Mouse (Mus musculus) stomach, embryonic 15.5 days (tissue): ENCODE measurements around the gene Ahnak2. TPM values are rescaled to one million over a fixed set of nuclear protein-coding genes. Genes with fewer than 3 reads are reported as not detected.
"Not testable (repeated sequence)": the region's sequence is repeated elsewhere in the genome, so short reads cannot be mapped to it uniquely, and the experiment has no call there.

Experiments used
- ATAC-seq: fragments of 200-750 bp; cut with Nextera tagmentation; 2 replicates; pipeline ENCODE4 v1.8.0; 2017; ENCODE audit warnings: low read depth, moderate number of reproducible peaks, moderate TSS enrichment; ENCODE audit not compliant: insufficient read depth, low FRiP score
- H3K27ac ChIP-seq: fragments of 300-500 bp; sonication (generic); 2 replicates; pipeline ENCODE4 v1.5.1; 2015; ENCODE audit warnings: mild to moderate bottlenecking, inconsistent platforms
- H3K27me3 ChIP-seq: fragments of 300-500 bp; sonication (generic); replicated peaks from 2 replicates; pipeline ENCODE4 v1.6.1; 2015; ENCODE audit warnings: inconsistent platforms
- H3K36me3 ChIP-seq: fragments of 300-500 bp; sonication (generic); 2 replicates; pipeline ENCODE4 v1.6.1; 2015; ENCODE audit warnings: inconsistent platforms
- H3K4me1 ChIP-seq: fragments of 300-500 bp; sonication (generic); 2 replicates; pipeline ENCODE4 v1.6.1; 2015; ENCODE audit warnings: inconsistent platforms
- H3K4me2 ChIP-seq: fragments of 300-500 bp; sonication (generic); 2 replicates; pipeline ENCODE4 v1.6.1; 2015; ENCODE audit warnings: mild to moderate bottlenecking, inconsistent platforms
- H3K4me3 ChIP-seq: fragments of 300-500 bp; sonication (generic); replicated peaks from 2 replicates; pipeline ENCODE4 v1.5.1; 2015; ENCODE audit warnings: inconsistent platforms
- H3K9ac ChIP-seq: fragments of 300-500 bp; sonication (generic); 2 replicates; pipeline ENCODE4 v1.6.1; 2015; ENCODE audit warnings: inconsistent platforms
- H3K9me3 ChIP-seq: fragments of 300-500 bp; sonication (generic); 2 replicates; pipeline ENCODE4 v1.6.1; 2016; ENCODE audit warnings: inconsistent platforms
- WGBS: fragments of 180-500 bp; shearing (Covaris S2); methylation state at CpG from one replicate; pipeline ENCODE4 v1.1.7; 2015; 5-methylcytosine and 5-hydroxymethylcytosine counted together
- polyA plus RNA-seq: library from polyadenylated mRNA; unstranded; fragments of >200 nt; fragmentation: Nextera tagmentation; extraction: Ambion mirVana; gene quantifications from 2 replicates; pipeline ENCODE4 v1.2.1, GENCODE M21; 2015

Ahnak2 gene
- polyA plus RNA-seq, 1 experiment from 2014 or later: 4.7 TPM

DNA sequence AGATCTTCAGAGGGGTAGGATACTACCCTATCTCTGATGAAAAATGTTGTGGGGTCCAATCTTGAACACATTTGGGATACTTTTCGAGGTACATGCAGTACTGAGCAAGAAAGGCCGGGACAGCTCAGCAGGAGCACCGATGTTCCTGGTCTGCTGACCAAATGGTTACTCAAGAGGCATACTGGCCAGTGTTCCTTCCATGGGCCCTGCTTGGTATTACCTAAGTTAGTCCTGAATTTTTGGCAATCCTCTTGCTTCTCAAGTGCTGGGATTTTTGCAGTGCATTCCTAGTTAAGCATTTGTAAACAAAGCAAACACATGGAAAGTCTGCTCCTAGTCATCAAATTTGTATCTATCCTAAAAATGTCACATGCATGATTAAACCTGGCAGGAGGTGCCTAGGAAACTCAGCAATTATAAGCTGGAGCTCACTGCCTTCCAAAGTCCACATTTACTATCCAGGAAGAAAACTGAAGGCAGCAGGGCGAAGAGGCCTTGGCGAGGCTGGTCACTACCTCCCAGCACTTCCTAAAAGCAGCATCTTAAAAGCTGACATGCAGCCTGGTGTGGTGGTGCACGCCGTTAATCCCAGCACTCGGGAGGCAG lies 16.7 kb upstream of the Ahnak2 start:
- Histone ChIP-seq H3K36me3 (peaks cover 37% of the 10 kb centered on the region), H3K9me3 (no peaks in the 10 kb centered on the region), H3K4me2 (no peak overlapping the region), H3K9ac (no peak overlapping the region), H3K27ac (no peak overlapping the region), H3K4me1 (peaks cover 7% of the 10 kb centered on the region), H3K4me3 (no peak overlapping the region), H3K27me3 (no peaks in the 10 kb centered on the region)
- ATAC-seq: no peak
- 86% methylated on average over 8 of the region's 8 CpGs for WGBS

DNA sequence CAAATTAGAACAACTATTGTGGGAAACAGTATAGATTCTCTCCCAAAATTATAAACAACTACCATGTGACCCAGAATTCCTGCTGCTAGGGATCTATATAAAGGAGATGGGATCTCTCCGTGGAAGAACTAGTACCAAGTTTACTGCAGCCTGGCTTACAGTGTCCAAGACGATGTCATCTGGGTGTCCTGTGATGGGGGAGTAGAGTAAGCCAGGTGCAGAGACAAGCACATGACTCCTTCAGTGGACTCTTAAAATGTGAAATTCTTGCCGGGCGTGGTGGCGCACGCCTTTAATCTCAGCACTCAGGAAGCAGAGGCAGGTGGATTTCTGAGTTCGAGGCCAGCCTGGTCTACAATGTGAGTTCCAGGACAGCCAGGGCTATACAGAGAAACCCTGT lies 14.4 kb upstream of the Ahnak2 start:
- H3K36me3 ChIP-seq: peaks cover 42% of the 10 kb centered on the region
- not testable (repeated sequence) for H3K4me1 ChIP-seq, H3K27me3 ChIP-seq, ATAC-seq, H3K4me2 ChIP-seq, H3K9me3 ChIP-seq, H3K9ac ChIP-seq, H3K27ac ChIP-seq, H3K4me3 ChIP-seq
- 78% methylated on average over 7 of the region's 7 CpGs for WGBS

DNA sequence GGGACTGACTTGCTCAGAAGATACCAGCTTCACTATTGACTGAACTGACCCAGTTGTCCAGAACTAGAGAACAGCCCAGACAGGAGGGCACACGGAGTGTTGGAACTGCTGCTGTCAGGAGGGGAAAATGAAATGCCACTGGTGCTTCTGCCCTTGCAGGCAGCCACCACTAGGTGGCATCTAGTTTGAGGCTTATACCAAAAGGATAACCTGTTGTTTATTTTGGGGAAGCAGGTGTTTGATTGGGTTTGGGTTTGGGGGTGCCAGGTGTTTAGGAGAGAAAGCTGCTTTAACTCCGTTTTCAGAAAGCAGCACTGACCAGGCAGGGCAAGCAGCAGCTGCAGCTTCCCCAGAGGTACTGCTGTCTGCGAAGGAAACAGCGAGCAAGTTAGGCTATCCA lies 13.8 kb upstream of the Ahnak2 start:
- no peak overlapping the region for H3K27ac ChIP-seq
- H3K4me3 ChIP-seq: no peak overlapping the region
- ATAC-seq: no peak
- H3K27me3 ChIP-seq: no peaks in the 10 kb centered on the region
- no peak overlapping the region for H3K9ac ChIP-seq
- no peaks in the 10 kb centered on the region for H3K9me3 ChIP-seq
- peaks cover 37% of the 10 kb centered on the region for H3K36me3 ChIP-seq
- WGBS: 50% methylated on average over 4 of the region's 4 CpGs
- no peak overlapping the region for H3K4me2 ChIP-seq
- no peaks in the 10 kb centered on the region; the same call in 1 of the 2 replicates for H3K4me1 ChIP-seq

DNA sequence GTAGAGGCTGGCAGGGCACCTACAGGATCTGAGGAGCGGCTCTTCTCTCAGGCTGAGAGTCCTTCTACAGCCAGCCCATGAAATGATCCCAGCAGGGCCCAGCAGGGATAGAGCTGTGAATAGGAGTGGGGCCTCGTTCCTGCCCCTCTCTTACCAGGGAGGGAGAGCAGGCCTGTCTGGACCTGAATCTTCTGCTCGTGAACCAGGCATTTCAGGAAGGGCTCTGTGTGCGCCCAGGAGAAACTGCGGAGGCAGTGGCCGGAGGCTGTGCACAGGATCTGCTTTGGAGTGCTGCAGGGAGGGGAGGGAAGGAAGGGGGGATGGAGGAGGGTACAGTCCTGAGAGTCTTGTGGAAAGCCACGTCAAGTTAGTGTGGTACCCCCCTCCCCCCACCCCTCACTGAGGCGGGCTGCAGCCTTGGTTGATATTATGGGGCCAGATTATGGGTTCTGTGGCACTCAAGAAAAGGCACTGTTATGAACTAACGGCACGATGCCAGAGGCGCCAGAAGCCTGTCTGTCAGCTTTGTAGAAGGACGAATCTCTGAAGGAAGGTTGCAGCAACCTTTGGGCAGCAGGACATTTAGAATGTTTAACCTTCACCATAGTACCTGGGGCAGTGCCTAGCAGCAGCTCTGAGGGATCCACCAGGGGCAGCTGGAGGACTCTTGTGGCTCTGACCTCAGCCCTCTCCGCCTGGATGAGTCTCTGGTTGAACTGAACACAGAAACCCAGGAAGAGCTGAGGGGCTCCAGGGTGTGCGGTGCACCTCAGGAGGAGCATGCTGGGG lies 12.4 kb upstream of the Ahnak2 start:
- no peak overlapping the region for H3K4me2 ChIP-seq
- H3K27me3 ChIP-seq: no peaks in the 10 kb centered on the region
- H3K9ac ChIP-seq: no peak overlapping the region
- no peaks in the 10 kb centered on the region; the same call in 1 of the 2 replicates for H3K4me1 ChIP-seq
- 69% methylated on average over 14 of the region's 14 CpGs for WGBS
- no peaks in the 10 kb centered on the region for H3K9me3 ChIP-seq
- peaks cover 25% of the 10 kb centered on the region for H3K36me3 ChIP-seq
- H3K4me3 ChIP-seq: no peak overlapping the region
- ATAC-seq: no peak
- H3K27ac ChIP-seq: peak overlapping the region; percentile 61

DNA sequence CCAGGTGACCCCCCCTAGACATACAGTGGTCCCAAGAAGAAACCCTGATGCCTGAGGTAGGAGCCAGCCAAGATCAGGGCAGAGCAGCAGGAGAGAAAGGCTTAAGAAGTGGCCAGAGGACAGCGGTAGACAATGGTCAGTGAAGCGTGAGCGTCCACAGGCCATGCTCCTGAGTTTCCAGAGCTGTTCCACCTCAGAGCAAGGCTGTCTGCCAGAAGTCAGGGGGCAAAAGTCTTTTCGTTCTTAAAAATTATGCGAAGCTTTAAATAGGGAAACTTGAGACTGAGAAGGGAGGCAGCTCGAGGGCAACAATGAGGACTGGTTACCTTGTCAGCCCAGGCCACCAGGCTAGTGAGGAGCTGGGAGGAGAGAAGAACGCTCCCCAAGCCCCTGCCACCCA lies 10.9 kb upstream of the Ahnak2 start:
- no peaks in the 10 kb centered on the region for H3K27me3 ChIP-seq
- H3K27ac ChIP-seq: no peak overlapping the region
- H3K9ac ChIP-seq: no peak overlapping the region
- peaks cover 11% of the 10 kb centered on the region for H3K4me1 ChIP-seq
- H3K36me3 ChIP-seq: peaks cover 12% of the 10 kb centered on the region
- ATAC-seq: no peak
- H3K4me2 ChIP-seq: no peak overlapping the region
- 91% methylated on average over 7 of the region's 7 CpGs for WGBS
- H3K4me3 ChIP-seq: no peak overlapping the region
- no peaks in the 10 kb centered on the region for H3K9me3 ChIP-seq

DNA sequence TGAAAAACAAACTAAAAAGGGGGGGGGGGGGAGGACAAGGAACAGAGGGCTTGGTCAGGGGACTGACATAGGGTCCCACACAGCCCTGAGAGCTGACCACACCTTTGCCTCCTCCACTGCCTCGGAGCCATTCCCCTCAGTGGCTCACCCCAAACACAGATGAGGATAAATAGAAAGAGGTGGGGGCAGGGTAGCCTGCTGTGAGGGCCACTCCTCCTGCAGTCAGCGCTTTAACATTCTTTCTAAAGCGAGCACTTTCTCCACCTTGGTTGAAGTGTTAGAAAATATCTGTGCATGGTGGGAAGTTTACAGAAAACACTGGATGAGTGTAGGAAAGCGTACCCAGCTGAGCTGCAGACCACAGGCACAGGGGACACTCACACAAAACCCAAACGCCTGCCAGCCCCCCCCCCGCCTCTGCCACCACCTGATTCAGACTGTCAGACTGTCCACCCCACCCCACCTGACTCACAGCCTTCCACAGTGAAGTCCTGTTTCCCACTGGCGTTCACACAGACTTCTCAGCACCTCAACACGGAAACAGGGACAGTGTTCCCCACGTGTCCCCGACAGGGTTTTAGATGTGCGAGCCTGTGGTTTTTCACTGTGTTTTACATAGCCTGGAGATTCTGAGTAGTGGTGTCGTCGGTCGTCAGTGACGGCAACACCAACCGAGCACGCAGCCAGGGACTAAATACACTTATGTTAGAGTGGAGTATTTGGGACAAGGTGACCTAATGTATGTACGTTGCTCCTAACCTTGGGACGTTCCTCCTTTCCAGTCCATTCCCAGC lies 7.8 kb upstream of the Ahnak2 start:
- 58% methylated on average over 19 of the region's 19 CpGs for WGBS
- Histone ChIP-seq H3K4me1 (peaks cover 16% of the 10 kb centered on the region), H3K27ac (no peak overlapping the region), H3K9me3 (no peaks in the 10 kb centered on the region), H3K27me3 (no peaks in the 10 kb centered on the region), H3K9ac (no peak overlapping the region), H3K4me3 (no peak overlapping the region), H3K36me3 (0 out of 2 replicates have a peak, but pooled peaks cover 7% of the 10 kb centered on the region), H3K4me2 (peak overlapping the region; percentile 95; the same call in 1 of the 2 replicates)
- ATAC-seq: no peak

DNA sequence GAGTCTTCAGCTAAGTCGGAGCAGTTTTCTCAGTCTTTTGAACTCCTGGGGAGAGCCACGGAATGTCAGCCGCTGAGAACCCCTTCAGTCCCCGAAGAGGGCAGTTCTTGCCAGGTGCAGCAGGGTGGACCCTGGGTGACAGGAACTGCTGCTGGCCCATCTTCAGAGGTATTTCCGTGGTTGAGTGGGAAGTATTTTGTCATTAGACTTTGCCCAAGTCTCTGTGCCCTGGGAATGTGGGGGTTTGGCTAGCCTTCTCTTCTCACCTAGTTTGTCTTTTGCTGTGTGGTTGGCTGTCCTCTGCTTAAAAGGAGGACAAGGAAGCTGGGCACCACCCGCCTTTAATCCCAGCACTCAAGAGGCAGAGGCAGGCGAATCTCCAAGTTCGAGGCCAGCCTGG lies 7.2 kb upstream of the Ahnak2 start:
- H3K9ac ChIP-seq: peak overlapping the region; percentile 39; the same call in 1 of the 2 replicates
- 0 out of 2 replicates have a peak, but pooled peaks cover 7% of the 10 kb centered on the region for H3K36me3 ChIP-seq
- no peaks in the 10 kb centered on the region for H3K9me3 ChIP-seq
- peak overlapping the region; percentile 95 for H3K4me2 ChIP-seq
- no peak for ATAC-seq
- H3K4me1 ChIP-seq: peaks cover 16% of the 10 kb centered on the region
- peak overlapping the region; percentile 74 for H3K4me3 ChIP-seq
- no peaks in the 10 kb centered on the region for H3K27me3 ChIP-seq
- H3K27ac ChIP-seq: no peak overlapping the region
- WGBS: 17% methylated on average over 8 of the region's 8 CpGs

DNA sequence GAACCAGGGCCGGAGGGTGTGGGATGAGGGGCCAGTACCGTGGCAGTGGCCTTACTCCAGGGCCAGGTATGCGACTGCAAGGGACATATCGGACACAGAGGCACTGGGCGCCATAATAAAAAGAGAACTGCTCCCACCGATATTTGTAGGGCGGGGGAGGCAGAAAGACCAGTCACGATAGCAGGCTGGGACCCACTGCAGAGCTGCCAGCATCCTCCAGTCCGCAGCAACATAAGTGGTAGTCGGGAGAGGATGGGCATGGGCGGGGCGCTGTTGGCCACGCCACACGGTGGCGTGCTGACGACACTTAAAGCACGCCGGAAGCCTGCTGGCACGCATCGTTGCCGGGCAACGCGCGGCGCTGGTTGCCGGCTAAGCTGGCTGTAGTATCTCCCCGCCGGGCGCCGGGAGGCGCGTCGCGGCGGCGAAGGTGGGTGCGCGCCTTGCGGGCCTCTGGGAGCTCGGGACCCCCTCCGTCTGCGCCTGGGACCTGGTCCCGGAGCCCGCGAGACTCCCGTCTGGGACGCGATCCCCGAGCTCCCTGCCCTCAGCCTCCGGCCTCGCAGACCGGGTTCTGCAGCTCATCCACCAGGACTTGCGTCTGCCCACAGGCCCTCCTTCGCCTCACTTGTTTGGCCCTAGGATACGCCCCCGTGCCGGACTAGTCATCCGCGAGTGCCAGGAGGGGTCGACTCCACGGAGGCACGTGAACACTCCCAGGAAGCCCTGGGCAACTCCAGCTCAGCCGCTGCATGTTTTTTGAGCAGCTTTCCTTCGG lies 6.3 kb upstream of the Ahnak2 start, which contains the start of gene Clba1:
TSS of gene Clba1 (plus strand) at position 351 of the 778 bp plus-strand sequence.
- ATAC-seq: peak; percentile 86
- peak within 1 kb of the TSS; percentile 95 for H3K4me2 ChIP-seq
- whole genome bisulfite sequencing: 1% methylated on average over 64 of the region's 64 CpGs
- peak within 1 kb of the TSS; percentile 74 for H3K4me3 ChIP-seq
- no peak within 1 kb of the TSS for H3K27ac ChIP-seq
- H3K9me3 ChIP-seq: no peaks in the 10 kb centered on the region
- H3K9ac ChIP-seq: peak within 1 kb of the TSS; percentile 39; the same call in 1 of the 2 replicates
- 0 out of 2 replicates have a peak, but pooled peaks cover 7% of the 10 kb centered on the region for H3K36me3 ChIP-seq
- H3K4me1 ChIP-seq: peaks cover 16% of the 10 kb centered on the region
- no peaks in the 10 kb centered on the region for H3K27me3 ChIP-seq

DNA sequence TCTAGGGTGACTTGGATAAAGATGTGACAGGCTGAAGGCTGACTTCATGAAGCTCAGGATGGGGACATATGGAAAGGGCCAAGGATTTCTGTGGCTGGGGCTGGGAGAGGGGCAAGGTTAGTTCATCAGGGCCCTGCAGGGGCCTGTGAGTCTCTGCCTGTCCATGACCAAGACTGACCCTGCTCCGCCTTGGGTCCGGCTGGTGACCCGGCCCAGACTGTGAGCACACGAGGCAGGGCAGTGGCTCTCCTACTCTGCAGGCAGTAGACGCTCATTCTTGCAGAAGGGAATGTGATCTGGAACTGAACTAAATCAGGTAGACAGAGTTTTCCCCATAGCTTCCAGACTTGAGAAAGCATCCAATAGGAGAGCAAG lies 5.7 kb upstream of the Ahnak2 start:
- Histone ChIP-seq H3K9me3 (no peaks in the 10 kb centered on the region), H3K4me3 (peak overlapping the region; percentile 74), H3K4me2 (peak overlapping the region; percentile 95), H3K27me3 (peaks cover 2% of the 10 kb centered on the region; the same call in 1 of the 2 replicates), H3K36me3 (0 out of 2 replicates have a peak, but pooled peaks cover 7% of the 10 kb centered on the region), H3K4me1 (peaks cover 16% of the 10 kb centered on the region), H3K27ac (no peak overlapping the region), H3K9ac (no peak overlapping the region)
- no peak for ATAC-seq
- 67% methylated on average over 5 of the region's 5 CpGs for WGBS

DNA sequence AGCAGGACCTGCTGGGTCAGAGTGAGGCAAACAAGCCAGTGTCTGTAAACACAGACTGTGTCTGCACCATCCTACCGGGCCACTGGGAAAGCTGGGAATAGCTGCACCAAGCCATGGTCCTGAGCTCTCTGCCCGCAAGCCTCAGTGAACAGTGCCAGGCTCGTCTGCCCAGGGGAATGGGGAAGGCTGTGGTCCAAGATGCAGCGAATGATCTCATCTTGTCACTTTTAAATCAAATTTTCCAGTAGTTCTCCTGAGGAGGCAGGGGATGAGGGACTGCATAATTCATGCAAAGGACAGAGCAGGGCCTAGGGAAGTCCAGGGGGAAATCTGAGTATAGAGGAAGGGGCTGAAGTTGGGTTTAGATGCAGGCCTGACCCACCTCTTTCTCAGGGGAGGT lies 5.3 kb upstream of the Ahnak2 start:
- no peak for ATAC-seq
- peaks cover 20% of the 10 kb centered on the region for H3K4me1 ChIP-seq

DNA sequence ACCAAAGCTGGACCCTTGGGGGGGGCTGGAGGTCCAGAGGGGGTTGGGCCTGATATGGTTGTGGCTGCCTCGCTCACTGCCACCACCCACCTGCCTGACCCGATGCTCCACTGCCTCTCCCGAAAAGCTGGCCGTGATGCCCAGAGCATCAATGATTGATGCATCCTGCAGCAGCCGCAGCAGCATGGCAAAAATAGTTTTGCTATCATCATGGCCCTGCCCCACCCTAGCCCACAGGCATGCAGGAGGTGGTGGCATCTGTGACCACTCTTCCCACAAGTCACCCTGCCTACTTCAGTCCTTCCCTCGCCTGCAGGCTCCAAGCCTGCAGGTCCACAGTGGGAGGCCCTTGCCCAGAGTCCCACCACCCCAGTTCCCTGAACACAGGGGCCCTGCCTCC lies 3.6 kb upstream of the Ahnak2 start:
- Histone ChIP-seq H3K9ac (no peak overlapping the region), H3K27me3 (peaks cover 13% of the 10 kb centered on the region), H3K36me3 (no peaks in the 10 kb centered on the region), H3K4me1 (peaks cover 31% of the 10 kb centered on the region), H3K27ac (no peak overlapping the region), H3K9me3 (no peaks in the 10 kb centered on the region), H3K4me2 (no peak overlapping the region), H3K4me3 (no peak overlapping the region)
- ATAC-seq: no peak
- 67% methylated on average over 6 of the region's 6 CpGs for WGBS

More for the DNA sequence above, 5.3 kb upstream of the Ahnak2 start:
- H3K27me3 ChIP-seq: peaks cover 5% of the 10 kb centered on the region; the same call in 1 of the 2 replicates
- H3K9ac ChIP-seq: no peak overlapping the region
- H3K4me2 ChIP-seq: no peak overlapping the region
- 0 out of 2 replicates have a peak, but pooled peaks cover 6% of the 10 kb centered on the region for H3K36me3 ChIP-seq
- H3K9me3 ChIP-seq: no peaks in the 10 kb centered on the region
- no peak overlapping the region for H3K4me3 ChIP-seq
- WGBS: 78% methylated on average over 4 of the region's 4 CpGs
- H3K27ac ChIP-seq: no peak overlapping the region
